Mouse (Mus musculus): ENCODE results near the gene Nckap5l. TPM values are rescaled to one million over a fixed set of nuclear protein-coding genes. Genes with fewer than 3 reads are reported as not detected.
A peak's percentile ranks its signal among the peaks of the same experiment; 100 is the strongest.

The Nckap5l gene
- polyA plus RNA-seq, 1 experiment: 18.6 TPM

- Histone ChIP-seq H3K4me3 (ENCODE audit: insufficient read depth, low read length) (no peak overlapping the region), H3K27ac (ENCODE audit: insufficient read depth, low read length) (peak overlapping the region; percentile 89), H3K4me1 (ENCODE audit: control insufficient read depth, insufficient read depth, low read length) (peaks cover 8% of the 10 kb centered on the region)
- TF ChIP-seq CTCF (IDR thresholded peaks at IDR 0.05; ENCODE audit: borderline replicate concordance, insufficient read depth, low read length) (no peak), POLR2A (IDR thresholded peaks at IDR 0.05; ENCODE audit: low read depth, low read length) (no peak)
Observed at GRCm38 (mm10) chr15:99421152-99421551, 36.4 kb downstream of the Nckap5l start.

DNA sequence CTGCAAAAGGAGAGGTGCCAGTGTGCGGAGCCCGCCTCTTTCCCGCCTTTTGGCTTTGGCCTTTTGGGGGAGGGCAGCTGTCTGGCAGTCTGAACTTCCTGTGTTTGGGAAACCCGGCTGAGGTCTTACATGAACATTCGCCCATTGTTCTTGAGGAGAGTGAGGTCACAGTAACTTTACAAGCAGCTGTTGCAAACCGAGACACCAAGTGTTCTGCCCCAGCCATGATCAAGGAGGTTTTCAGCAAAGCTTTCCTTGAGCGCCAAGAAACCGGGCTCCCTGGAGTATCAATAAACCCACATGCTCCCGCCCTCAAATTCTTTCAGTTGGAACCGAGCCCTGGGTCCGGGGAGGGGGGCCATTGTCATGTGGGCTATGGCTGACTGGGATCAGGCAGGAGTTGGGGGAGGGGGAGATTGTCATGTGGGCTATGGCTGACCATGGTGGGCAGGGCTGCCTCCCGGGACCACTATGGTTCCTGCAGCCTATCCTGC lies 37.0 kb downstream of the Nckap5l start:
- H3K4me3 ChIP-seq (ENCODE audit: insufficient read depth, low read length): no peak overlapping the region
- peak overlapping the region; percentile 89 for H3K27ac ChIP-seq (ENCODE audit: insufficient read depth, low read length)
- TF ChIP-seq POLR2A (IDR thresholded peaks at IDR 0.05; ENCODE audit: low read depth, low read length) (no peak; the same call in 1 of the 2 replicates), CTCF (IDR thresholded peaks at IDR 0.05; ENCODE audit: borderline replicate concordance, insufficient read depth, low read length) (no peak)
- peaks cover 8% of the 10 kb centered on the region for H3K4me1 ChIP-seq (ENCODE audit: control insufficient read depth, insufficient read depth, low read length)

- Histone ChIP-seq H3K4me1 (ENCODE audit: control insufficient read depth, insufficient read depth, low read length) (peaks cover 8% of the 10 kb centered on the region), H3K4me3 (ENCODE audit: insufficient read depth, low read length) (no peak overlapping the region), H3K27ac (ENCODE audit: insufficient read depth, low read length) (peak overlapping the region; percentile 89; the same call in 1 of the 2 replicates)
- TF ChIP-seq POLR2A (IDR thresholded peaks at IDR 0.05; ENCODE audit: low read depth, low read length): no peak
- TF ChIP-seq CTCF (IDR thresholded peaks at IDR 0.05; ENCODE audit: borderline replicate concordance, insufficient read depth, low read length): no peak
Observed at GRCm38 (mm10) chr15:99420101-99420500, 37.4 kb downstream of the Nckap5l start.

DNA sequence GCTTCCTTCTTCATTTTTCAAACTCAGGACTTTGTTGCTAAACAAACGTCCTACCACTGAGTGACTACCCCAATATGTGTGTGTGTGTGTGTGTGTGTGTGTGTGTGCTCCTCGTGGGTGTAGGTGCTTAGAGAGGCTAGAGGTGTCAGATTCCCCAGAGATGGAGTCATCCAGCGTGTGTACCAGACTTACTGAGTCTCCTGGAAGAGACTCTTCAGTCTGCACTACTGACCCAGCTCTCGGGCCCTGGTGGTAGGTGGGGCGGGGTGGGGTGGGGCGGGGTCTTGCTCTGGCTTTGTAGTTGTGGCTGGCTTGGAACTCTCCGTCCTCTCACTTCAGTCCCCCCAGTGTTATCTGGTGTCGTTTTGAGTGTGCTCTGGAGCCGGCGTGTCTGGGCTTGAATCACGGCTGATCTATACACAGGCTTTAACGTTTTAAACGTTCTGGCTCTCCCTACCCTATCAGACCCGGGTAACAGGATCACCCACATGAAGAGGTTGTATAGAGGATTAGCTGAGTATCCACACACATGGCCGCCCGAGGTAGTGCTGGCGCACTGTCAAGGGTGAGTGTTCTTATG lies 39.8 kb downstream of the Nckap5l start:
- Histone ChIP-seq H3K27ac (ENCODE audit: insufficient read depth, low read length) (peak overlapping the region; percentile 63), H3K4me3 (ENCODE audit: insufficient read depth, low read length) (no peak overlapping the region), H3K4me1 (ENCODE audit: control insufficient read depth, insufficient read depth, low read length) (peaks cover 8% of the 10 kb centered on the region)
- TF ChIP-seq POLR2A (IDR thresholded peaks at IDR 0.05; ENCODE audit: low read depth, low read length) (no peak), CTCF (IDR thresholded peaks at IDR 0.05; ENCODE audit: borderline replicate concordance, insufficient read depth, low read length) (no peak)

DNA sequence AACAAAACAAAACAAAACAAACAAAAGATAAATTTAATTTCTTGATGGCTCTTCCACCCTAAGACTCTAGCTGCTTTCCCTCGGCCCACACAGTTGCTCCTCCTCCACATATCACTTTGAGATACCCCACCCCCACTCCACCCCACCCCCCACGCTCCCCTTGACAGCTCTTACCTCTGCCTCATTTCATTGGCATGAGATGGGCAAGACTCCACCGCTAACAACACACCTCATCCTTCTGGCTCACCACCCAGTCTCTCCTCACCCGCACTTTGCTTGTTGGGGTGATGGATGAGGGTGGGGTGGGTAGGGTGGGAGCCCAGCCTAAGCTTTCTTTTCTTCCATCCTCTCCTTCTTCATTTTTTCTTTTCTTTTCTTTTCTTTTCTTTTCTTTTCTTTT lies 40.6 kb downstream of the Nckap5l start:
- no peak overlapping the region; the same call in 1 of the 2 replicates for H3K27ac ChIP-seq (ENCODE audit: insufficient read depth, low read length)
- TF ChIP-seq CTCF (IDR thresholded peaks at IDR 0.05; ENCODE audit: borderline replicate concordance, insufficient read depth, low read length) (no peak), POLR2A (IDR thresholded peaks at IDR 0.05; ENCODE audit: low read depth, low read length) (no peak)
- H3K4me1 ChIP-seq (ENCODE audit: control insufficient read depth, insufficient read depth, low read length): peaks cover 8% of the 10 kb centered on the region
- H3K4me3 ChIP-seq (ENCODE audit: insufficient read depth, low read length): no peak overlapping the region

DNA sequence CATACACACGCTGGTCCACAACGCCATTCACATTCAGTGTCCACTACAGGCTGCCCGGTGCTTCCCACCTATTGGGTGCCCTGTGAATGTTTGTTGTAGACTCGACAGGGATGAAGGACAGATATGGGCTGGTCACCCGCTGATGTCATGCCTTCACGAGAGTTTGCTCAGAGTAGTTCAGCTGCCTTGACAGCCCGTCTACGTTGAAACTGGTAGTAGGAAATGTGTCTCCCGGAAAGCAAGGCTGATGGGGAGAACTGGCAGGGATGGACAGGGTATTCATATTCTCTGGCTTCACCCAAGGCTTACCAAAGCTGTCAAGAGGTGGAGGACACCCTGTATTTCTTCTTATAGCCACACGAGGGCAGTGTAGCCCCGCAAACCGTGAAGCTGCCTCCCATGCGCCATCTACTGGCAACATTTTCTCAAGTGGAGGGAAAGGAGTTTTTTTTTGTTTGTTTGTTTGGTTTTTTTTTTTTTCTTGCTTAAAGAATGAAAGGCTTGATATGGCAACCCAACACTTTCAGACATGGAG lies 41.1 kb downstream of the Nckap5l start:
- H3K4me1 ChIP-seq (ENCODE audit: control insufficient read depth, insufficient read depth, low read length): peaks cover 8% of the 10 kb centered on the region
- TF ChIP-seq CTCF (IDR thresholded peaks at IDR 0.05; ENCODE audit: borderline replicate concordance, insufficient read depth, low read length) (peak; percentile 100), POLR2A (IDR thresholded peaks at IDR 0.05; ENCODE audit: low read depth, low read length) (no peak)
- H3K27ac ChIP-seq (ENCODE audit: insufficient read depth, low read length): no peak overlapping the region; the same call in 1 of the 2 replicates
- H3K4me3 ChIP-seq (ENCODE audit: insufficient read depth, low read length): no peak overlapping the region

DNA sequence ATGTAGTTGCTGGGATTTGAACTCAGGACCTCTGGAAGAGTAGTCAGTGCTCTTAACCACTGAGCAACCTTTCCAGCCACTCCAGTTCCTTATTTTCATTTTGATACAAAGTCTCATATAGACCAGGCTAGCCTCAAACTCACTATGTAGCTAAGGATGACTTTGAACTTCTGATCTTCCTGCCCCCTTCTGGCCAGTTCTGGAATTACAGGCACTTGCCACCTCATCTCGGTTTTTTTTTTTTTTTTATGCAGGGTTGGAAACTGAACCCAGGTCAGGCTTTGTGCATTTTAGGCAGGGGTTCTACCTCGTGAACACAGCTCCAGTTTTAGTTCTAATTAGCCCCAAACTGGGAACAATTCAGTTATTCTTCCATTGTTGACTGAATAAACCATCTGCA lies 41.8 kb downstream of the Nckap5l start:
- Histone ChIP-seq H3K4me1 (ENCODE audit: control insufficient read depth, insufficient read depth, low read length) (peaks cover 4% of the 10 kb centered on the region), H3K4me3 (ENCODE audit: insufficient read depth, low read length) (no peak overlapping the region), H3K27ac (ENCODE audit: insufficient read depth, low read length) (no peak overlapping the region)
- no peak for TF ChIP-seq POLR2A (IDR thresholded peaks at IDR 0.05; ENCODE audit: low read depth, low read length)

GRCm38 (mm10) chr15:99411747-99412146 lies 45.8 kb downstream of the Nckap5l start:
- H3K27ac ChIP-seq (ENCODE audit: insufficient read depth, low read length): no peak overlapping the region
- no peaks in the 10 kb centered on the region for H3K4me1 ChIP-seq (ENCODE audit: control insufficient read depth, insufficient read depth, low read length)
- TF ChIP-seq CTCF (IDR thresholded peaks at IDR 0.05; ENCODE audit: borderline replicate concordance, insufficient read depth, low read length) (no peak), POLR2A (IDR thresholded peaks at IDR 0.05; ENCODE audit: low read depth, low read length) (no peak)
- H3K4me3 ChIP-seq (ENCODE audit: insufficient read depth, low read length): no peak overlapping the region

DNA sequence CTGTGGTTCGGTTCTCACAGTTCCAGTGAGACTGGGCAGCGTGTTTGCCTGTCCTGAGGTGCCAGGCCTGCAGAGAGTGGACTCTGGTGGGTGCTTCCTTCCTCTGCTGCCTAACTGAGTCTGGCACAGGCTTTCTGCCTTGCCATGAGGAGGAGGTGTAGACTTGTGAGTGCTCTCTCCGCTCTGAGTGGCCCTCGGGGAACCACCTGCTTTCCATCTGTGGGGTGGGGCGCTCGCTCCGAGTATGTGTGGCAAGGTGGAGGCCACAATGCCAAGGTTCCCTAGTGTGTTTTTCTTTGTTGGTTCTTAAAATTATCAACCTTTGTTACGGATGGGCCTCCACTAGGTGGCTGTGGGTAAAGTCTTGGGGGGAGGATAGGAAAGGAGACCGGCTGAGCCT lies 48.7 kb downstream of the Nckap5l start:
- Histone ChIP-seq H3K4me3 (ENCODE audit: insufficient read depth, low read length) (no peak overlapping the region), H3K27ac (ENCODE audit: insufficient read depth, low read length) (no peak overlapping the region), H3K4me1 (ENCODE audit: control insufficient read depth, insufficient read depth, low read length) (no peaks in the 10 kb centered on the region)
- TF ChIP-seq CTCF (IDR thresholded peaks at IDR 0.05; ENCODE audit: borderline replicate concordance, insufficient read depth, low read length) (no peak), POLR2A (IDR thresholded peaks at IDR 0.05; ENCODE audit: low read depth, low read length) (no peak)

DNA sequence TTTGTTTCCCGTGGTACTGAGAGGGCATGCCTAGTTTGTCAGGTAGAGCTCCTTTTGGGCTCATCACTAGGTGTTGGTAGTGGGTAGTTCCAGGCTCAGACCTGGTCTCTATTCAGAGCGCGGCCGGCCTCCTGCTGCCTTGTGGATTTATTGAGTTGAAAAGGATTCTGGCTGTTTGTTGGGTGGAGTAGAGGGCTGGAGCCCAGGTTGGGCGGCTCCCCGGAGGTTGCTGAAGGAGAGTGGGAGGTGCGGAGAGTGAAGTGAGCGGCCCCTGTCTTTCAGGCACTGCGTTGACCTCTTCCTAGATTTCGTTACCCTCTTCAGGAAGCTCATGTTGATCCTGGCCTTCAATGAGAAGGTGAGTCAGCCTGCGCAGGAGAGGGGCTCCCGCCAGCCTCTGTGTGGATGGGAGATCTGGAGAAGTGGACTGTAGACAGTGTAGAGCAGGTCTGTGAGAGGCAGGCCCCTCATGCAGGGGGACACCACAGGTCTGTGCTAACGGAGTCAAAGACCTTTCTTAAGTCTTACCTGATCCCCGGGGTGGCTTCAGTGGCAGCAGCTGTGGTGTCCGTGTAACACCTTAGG lies 50.5 kb downstream of the Nckap5l start:
- no peaks in the 10 kb centered on the region; the same call in 1 of the 2 replicates for H3K4me1 ChIP-seq (ENCODE audit: control insufficient read depth, insufficient read depth, low read length)
- H3K4me3 ChIP-seq (ENCODE audit: insufficient read depth, low read length): no peak overlapping the region
- no peak overlapping the region for H3K27ac ChIP-seq (ENCODE audit: insufficient read depth, low read length)
- TF ChIP-seq POLR2A (IDR thresholded peaks at IDR 0.05; ENCODE audit: low read depth, low read length): no peak
